Mouse (Mus musculus): ENCODE data around the gene H2afx.
"Not testable (repeated sequence)": the region's sequence is repeated elsewhere in the genome, so short reads cannot be mapped to it uniquely, and the experiment has no call there.

H2afx gene

DNA sequence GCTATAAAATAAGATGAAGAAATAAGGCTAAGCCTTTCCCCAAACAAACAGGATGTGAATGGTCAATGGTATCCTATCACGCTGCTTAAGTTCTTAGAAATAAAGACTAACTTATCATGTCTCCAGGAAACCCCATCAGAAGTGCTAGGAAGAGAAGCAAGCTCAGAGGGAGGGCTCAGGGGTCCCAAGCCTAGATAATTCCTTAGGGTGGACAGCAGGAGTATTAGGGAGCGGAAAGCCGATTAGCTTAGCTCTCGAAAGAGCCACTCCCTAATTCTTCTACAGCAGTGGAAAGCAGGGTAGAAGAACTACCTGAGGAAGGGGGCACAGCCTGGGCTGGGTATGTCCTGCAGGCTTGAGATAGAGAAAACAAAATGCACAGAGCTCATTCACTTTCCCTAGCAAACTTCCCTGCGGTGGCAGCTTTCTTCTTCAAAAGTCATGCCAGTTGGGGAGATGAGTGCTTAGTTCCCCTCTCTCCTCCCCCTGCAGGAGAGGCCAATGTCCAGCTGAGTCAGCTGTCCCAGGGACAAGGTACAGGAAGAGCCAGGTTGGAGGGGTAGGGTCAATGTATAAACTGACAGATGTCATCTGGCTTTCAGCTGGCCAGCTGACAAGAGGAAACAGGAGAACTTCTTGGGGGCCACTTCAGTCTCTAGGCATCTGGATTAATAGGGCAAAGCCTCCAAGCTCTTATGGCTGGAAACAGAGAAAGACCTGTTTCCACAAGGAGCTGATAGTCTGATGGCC, 16.2 kb upstream of the H2afx start:
- in situ Hi-C loops (cut with MboI, MseI) = no loop called here

DNA sequence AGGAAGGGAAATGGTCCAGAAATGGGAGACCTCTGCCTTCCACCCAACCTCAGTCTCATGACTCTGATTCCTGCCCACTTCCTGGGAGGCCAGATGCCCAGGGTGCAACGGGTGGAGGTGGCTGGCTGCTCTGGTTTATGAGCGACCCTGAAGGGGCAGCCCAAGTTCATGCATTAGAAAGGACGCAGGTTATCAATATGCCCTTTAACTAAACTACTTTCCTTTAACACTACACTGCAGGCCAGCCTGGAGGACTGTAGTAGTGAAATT, 15.7 kb upstream of the H2afx start:
- in situ Hi-C loops (cut with MboI, MseI) = no loop called here

DNA sequence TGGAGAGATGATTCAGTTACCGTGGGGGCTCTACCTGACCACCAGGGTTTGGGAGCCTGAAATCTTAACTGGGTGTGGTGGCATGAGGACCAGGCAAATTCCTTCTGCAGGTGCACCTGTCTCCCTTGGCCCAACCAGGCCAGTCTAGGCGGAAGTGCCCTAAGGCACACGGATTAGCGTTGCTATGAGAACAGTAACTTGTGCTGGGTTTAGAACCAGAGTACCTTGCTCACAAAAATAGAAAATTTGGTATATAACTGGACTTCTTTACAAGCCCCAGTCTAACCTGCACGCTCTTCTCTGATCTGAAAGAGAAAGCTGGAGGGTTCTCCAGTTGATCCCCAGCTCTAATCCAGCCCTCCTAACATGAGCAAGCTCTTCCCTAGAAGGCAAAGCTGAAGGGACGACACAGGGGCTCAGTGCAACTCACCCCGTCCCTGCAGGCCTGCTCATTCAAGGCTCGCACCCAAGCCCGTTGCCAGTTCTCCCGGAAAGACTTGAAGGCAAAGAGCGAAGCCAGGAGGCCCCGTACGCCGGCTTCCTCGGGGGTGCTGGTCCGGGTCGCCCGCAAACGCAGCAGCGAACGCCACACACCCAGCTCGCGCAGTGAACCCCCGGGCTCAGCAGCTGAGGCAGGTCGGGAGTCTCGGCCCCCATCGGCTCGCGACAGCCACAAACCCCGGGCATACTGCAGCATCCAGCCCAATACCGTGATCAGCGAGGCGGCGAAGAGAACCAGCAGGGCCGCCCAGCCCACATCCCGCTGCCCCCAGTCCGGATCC, 15.2 kb upstream of the H2afx start:
- in situ Hi-C loops (cut with MboI, MseI) = no loop called here

DNA sequence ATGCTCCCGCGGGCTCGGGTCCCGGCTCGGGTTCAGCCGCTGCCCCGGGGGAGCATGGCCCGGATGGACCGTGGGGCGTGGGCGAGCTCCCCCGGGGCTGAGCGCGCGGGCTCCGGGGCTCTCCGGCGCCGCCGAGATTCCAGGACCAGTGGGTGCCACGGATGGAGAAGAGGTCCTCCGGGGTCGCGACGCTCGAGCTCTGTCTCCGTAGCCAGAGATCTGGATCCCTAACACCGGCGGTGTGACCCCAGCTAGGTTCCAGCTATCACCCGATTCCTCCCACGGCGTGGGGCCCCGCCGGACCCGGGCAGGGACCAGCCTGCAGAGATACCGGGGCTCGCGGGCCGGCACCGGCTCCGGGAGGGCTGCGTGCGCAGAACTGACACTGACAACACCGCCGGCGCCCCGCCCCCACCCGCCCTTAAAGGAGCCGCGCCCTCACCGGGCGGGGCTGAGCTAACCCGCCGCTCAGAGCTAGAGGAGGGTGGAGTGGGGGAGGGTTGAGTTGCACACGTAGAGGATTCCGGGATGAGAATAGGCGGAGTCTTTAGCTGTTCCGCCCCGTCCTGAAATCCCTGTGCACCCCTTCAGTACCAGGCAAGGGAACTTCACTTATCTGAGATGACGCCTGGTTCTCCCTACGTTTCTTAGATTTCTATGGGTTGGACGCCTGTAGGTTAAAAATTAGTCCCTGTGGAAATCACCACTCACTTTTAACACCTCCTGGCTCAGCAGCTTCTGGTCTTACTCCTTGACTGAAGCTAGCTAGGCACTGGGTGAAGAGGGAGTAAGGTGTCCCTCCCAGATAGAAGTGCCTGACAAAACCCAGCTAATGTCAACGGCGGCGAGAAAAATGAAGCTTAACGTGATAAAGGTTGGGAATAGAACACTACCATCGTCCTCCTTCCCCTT, 14.4 kb upstream of the H2afx start, which contains the start of gene C2cd2l:
Gene C2cd2l (minus strand): TSS at position 399 of the 912 bp plus-strand sequence.
- in situ Hi-C loops (cut with MboI, MseI) = no loop called here

DNA sequence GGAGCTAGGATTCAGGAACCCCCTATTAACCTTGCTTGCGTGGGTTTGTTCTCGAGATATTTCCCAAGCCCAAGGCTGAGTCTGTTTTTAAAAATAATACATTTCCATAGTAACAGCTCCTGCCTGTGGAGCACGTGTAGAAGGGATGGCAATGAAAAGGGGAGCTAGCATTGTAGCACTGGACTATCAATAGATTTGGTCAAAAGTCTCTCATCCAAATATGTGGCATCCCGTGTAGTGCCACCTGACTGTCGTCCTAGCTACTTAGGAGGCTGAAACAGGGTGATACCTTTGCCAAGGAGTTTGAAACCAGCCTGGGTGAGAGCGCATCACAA, 13.7 kb upstream of the H2afx start:
- in situ Hi-C loops (cut with MboI, MseI) = no loop called here

DNA sequence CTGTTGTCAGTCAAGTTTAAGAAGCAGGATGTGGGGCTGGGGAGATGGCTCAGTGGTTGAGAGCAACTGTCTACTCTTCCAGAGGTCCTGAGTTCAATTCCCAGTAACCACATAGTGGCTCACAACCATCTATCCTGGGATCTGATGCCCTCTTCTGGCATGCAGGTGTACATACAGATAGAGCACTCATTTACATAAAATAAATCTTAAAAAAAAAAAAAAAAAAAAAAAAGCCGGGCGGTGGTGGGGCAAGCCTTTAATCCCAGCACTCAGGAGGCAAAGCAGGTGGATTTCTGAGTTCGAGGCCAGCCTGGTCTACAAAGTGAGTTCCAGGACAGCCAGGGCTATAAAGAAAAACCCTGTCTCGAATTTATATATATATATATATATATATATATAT, 10.8 kb upstream of the H2afx start:
- in situ Hi-C loops (cut with MboI, MseI) = not testable (repeated sequence)

DNA sequence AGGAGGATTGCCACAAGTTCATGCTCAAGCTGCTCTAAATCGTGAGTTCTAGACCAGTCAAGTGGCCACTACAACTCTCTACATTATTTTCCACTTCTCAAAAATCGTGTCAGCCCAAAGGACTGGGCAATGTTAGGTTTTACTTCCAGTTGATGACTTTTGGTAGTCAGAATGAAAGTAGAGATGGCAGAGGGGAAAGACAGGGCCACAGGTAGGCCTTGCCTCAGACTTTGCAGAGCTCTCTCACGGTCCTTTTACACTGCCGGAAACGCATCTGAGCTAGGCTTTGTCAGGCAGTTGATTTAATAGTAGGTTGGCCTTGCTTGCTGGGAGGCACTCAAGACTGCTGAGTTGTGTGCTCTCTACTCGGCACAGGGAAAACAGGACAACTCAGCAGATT, 10.3 kb upstream of the H2afx start:
- in situ Hi-C loops (cut with MboI, MseI) = no loop called here

DNA sequence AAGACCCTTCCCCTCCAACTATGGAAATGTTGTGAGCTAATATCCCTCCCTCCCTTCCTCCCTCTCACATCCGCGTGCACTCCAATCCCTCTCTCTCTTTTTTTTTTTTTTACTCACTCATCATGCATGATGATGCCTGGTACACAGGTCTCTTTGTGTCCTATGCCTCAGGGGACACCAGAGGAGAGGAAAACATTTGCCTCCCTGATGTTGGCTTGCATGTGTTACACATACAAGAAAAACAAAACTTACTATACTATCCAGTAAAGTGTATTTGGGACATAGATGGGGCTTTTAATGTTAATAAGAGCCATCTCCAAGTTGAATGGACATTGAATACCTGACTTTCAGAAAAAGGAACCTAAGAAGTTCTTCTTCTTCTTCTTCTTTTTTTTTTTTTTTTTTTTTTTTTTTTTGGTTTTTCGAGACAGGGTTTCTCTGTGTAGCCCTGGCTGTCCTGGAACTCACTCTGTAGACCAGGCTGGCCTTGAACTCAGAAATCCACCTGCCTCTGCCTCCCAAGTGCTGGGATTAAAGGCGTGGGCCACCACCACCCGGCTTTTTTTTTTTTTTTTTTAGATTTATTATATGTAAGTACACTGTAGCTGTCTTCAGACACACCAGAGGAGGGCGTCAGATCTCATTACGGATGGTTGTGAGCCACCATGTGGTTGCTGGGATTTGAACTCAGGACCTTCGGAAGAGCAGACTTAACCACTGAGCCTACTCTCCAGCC, 9.3 kb upstream of the H2afx start:
- in situ Hi-C loops (cut with MboI, MseI) = not testable (repeated sequence)

DNA sequence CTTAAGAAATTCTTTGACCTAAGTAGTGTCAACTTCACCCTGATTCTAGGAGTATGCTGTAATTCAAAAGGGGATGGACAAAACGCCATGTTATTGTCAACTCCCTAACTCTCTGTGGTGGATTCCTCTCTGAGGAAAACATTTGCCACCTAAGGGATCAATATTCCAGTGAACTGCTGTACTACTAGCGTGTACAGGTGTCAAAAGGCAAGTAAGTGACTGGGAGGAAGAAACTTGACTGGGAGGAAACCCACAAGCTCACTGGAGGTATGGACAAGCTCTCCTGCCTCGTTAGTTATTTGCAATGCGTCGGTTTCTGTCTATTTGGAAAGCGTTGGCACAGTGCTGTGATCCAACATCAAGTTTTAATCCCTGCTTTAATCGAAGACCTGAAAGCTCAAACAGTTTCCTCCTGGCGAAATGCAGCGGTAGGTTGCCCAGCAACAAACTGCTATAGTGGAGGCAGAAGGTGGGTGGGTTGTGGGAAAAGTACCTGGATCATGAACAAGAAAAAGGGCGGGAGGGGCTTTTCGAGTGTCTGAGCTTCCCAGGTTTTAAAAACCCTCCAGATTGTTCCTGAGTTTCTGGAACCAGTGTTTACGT, 8.6 kb upstream of the H2afx start, which contains the start of gene Dpagt1:
Gene Dpagt1 (plus strand): TSS at position 252 of the 603 bp plus-strand sequence.
- in situ Hi-C loops (cut with MboI, MseI) = no loop called here

DNA sequence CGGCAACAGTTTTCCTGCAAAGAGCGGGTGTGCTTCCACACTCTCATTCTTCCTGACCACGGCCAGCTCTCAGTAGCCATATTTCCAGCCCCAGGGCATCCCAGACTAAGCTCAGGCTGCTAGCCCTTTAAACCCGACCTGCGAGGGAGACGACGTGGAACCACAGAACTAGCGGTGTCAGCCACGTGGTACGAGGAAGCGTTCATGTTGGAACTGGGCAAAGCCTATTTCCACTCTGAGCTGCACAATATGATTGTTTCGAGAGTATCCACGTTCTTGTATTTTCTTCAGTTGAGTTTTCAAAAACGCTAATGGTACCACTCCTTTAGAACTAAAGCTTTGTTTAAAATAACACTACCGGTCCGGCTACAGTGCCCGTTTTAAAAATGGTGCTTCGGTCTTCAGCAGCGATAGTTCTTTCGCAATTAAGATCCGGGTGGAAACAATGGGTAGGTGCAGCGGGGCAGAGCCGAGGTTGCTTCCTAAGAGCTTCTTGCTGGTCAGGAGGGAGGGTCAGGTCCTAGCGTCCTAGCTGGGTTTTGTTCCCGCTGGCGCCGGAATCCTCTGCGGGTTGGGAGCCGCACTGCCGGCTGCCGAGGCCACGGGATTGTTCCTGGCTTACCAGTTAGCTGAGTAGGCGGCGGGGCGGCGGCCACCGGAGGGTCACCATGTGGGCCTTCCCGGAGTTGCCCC, 8.0 kb upstream of the H2afx start:
- in situ Hi-C loops (cut with MboI, MseI) = no loop called here

DNA sequence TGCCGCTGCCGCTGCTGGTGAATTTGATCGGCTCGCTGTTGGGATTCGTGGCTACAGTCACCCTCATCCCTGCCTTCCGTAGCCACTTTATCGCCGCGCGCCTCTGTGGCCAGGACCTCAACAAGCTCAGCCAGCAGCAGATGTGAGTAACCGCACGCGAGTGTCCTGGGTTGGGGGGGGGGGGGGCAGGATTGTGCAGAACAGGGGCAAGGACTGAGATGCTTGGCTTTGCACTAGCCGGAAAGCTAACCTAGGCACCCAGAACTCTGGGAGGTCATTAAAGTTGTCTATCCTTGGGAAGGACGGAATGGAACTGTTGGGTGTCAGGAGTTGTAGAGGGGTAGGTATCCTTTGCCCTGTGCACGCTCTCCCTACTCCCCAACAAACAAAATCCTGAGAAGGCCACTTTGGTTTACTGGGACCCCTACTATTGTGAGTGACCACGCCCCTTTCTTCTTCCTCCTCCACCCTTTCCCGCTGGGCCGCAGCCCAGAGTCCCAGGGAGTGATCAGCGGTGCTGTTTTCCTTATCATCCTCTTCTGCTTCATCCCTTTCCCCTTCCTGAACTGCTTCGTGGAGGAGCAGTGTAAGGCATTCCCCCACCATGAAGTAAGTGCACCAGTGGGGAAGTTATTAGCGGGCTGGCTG, 7.3 kb upstream of the H2afx start:
- in situ Hi-C loops (cut with MboI, MseI) = no loop called here

DNA sequence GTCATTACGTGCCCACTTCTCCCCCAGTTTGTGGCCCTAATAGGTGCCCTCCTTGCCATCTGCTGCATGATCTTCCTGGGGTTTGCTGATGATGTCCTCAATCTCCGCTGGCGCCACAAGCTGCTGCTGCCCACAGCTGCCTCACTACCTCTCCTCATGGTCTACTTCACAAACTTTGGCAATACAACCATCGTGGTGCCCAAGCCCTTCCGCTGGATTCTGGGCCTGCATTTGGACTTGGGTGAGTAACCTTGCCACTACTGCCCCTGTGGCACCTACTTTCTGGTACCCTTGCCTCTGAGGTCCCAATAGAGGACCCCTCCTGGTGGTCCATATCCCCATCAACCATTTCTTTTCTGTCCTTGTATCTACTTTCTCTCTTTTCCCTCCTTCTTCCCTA, 6.6 kb upstream of the H2afx start:
- in situ Hi-C loops (cut with MboI, MseI) = no loop called here

DNA sequence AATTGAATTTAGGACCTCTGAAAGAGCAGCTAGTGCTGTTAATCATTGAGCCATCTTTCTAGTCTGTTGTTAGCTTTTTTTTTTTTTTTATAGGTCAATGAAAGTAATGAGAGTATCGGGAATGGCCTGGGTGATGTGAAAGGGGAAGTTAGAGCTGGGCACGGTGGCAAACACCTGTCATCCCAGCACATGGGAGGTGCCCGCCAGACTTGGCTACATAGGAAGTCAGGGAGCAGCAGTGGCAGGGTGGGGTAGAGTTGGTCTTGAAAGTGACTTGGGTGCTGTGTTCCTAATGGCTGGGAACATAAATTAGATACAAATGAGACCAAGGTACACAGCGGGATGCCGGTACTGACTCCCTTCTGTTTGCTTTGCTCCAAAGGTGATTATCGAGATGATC, 3.8 kb upstream of the H2afx start:
- in situ Hi-C loops (cut with MboI, MseI) = loop anchor here (10.0 kb wide), 1 partner anchor 1654 kb away; no protein-coding TSS in a partner anchor

DNA sequence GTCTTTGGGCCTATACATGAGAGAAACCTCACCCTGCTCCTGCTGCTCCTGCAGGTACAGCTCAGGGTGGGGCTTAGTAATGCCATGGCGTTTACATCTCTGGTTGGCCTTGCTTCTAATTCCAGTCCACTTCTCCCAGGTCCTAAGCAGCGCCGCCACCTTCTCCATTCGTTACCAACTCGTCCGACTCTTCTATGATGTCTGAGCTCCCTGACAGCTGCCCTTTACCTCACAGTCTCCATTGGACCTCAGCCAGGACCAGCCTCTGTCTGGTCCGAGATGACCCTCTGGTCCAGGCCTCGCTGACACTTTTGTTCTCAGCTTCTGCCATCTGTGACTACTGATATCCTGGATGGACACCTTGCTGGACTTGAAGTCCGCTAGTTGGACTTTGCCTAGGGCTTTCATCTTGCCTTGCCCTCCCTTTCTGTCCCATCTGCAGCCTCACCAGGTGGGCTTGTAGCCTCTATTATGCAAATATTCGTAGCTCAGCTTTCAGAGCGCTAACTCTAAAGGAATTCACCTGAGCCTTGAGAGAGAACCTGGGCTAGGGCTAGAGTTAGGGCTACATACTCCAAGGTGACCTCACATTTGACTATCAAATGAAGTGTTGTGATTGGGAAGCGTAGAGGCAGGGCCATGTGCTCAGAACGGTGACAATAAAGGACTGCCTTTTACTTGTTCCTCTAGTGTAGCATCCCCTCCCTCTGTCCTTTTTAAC, 1.4 kb upstream of the H2afx start:
- in situ Hi-C loops (cut with MboI, MseI) = loop anchor here (10.0 kb wide), 1 partner anchor 1652 kb away; no protein-coding TSS in a partner anchor

DNA sequence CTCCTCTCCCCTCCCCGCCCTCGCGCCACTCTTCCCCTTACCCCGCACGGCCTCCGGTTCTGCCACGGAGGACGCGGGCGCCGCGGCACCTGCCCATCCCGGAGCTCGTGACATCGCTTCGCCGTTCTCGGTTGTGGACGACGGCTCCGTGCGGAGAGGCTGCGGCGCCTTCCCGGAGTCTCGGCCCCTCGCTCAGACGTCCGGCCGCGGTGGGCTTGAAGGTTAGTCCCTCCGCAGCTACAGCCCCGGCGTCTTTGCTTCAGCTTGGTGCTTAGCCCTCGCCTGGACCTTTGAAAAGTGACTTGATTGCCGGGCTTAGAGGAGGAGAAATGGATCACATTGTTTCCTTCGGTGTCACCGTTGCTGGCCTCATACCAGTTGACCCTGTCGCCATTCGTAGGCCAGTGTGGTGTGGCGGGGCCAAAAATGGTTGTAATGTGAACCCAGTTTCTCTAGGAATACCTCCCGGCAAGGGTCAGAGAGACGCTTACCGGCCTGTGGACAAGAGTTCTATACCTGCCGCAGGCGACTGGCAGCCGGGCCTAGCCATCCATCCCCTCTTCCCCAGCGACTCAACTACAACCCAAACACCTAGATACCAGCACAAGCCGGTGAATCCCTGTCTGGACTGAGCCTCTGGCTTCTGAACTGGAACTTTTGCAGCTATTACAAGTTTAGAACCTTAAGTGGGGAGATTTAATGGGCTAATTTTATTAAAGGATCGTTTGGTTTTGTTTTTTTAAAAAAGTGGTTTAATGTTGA, 1.0 kb downstream of the H2afx start:
- in situ Hi-C loops (cut with MboI, MseI) = loop anchor here (10.0 kb wide), 1 partner anchor 1649 kb away; no protein-coding TSS in a partner anchor

DNA sequence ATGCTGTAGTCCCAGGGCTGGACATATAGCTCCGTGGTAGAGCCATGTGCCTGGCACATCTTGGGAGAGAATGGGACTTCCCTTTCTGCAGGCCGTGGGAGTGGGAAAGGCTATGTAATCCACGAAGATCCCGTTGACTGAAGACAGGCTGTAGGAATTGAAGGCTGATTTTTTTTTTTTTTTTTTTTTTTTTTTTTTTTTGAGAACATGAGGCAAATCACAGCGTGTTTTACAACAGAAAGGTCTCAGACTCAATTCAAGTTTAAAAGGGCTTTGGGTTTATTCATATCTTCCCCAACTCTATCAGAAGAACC, 1.6 kb downstream of the H2afx start:
- in situ Hi-C loops (cut with MboI, MseI) = loop anchor here (10.0 kb wide), 1 partner anchor 1649 kb away; no protein-coding TSS in a partner anchor

DNA sequence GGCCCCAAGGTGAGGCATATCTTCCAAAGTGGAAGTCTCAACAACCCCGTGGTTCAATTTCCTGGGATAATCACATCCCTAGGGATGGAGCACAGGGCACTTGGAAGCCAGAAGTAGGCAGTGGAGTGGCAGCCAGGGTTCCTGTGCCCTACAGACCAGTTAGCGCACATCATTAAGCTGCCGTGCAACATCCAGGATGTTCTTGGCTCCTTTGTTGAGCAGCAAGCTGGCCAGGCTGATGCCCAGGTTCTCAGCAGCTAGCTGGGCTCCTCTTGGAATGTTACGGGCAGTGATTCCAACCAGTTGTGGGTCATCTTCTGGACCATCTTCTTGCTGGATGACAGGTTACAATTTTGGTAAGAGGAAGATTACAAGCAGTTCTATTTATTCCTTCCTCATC, 2.0 kb downstream of the H2afx start:
- in situ Hi-C loops (cut with MboI, MseI) = loop anchor here (10.0 kb wide), 1 partner anchor 1648 kb away; no protein-coding TSS in a partner anchor

DNA sequence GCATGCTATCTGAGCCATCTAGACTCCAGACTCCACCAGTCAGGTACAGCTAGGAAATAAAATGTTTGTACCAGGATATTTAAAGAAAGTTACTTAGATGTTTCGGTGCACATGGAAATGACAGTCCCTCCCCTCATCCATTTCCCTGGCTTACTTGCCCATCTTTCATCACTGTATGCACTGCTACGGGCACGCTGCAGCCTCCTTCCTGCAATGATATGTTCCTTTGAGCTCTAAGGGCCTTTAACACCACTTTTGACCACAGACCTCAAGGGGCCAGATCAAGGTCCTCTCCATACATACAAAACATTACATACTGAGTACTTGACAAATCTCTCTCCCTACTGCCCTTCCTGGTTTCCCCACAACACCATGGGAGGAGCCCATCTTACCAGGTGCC, 2.5 kb downstream of the H2afx start:
- in situ Hi-C loops (cut with MboI, MseI) = loop anchor here (10.0 kb wide), 1 partner anchor 1648 kb away; no protein-coding TSS in a partner anchor
